19 mouse cellular contexts compared by ENCODE assay signal in the genomic region with DNA sequence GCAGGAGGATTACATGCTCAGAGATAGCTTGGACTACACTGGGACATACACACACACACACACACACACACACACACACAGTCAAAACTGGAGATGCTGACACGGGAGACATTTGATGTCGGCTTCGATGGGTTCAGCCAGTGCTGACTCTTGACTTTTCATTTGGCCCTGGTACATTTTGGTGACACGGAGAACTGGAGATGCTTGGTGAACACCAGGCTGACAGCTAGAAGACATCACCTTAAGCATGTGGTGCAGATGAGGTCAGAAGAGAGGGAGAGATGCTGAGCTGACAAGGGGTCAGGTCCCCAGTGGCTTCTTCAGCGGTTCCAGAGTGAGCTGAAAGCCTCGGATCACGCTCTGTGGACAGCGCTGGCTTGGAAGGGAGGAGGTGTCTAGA. TPM values are rescaled to one million over a fixed set of nuclear protein-coding genes. Genes with fewer than 3 reads are reported as not detected.
A peak's percentile ranks its signal among the peaks of the same experiment; 100 is the strongest.
DNase-seq lines count a peak whose midpoint lies in the region; TF ChIP-seq lines count a peak whose summit lies in the region.
"Had no signal": no experiment of that assay in that cellular context is flagged by ENCODE, and none has a peak within 500 bp of the region (broad histone marks: within the 10 kb centered on the region; RNA-seq: fewer than 3 reads in every experiment).

No protein-coding gene starts in this region.

- H3K27ac ChIP-seq in gastrocnemius, adult 2 months: peak overlapping the region; percentile 91
- H3K27ac ChIP-seq: embryonic facial prominence, embryonic 10.5 days; embryonic facial prominence, embryonic 12.5 days; forebrain, embryonic 13.5 days; forebrain, embryonic 15.5 days had no signal

- intact Hi-C loops in gastrocnemius, adult 2 months (cut with DNase I): no loop called here

- DNase-seq in gastrocnemius, adult 2 months: peak; percentile 66
- DNase-seq in gastrocnemius, postnatal 10 days: no peak
- DNase-seq in heart, adult 11 months: peak; percentile 81
- DNase-seq in heart, adult 9 months (ENCODE audit: low spot score in 2 of 2): no peak
- DNase-seq in adrenal gland, postnatal 36 days: no peak
- DNase-seq: adrenal gland, adult 2 months; adrenal gland, postnatal 10 days; adrenal gland, postnatal 25 days; cerebellum, adult 11-12 months; cerebellum, adult 2 months; cerebellum, adult 9-10 months; cerebellum, postnatal 10 days; cerebellum, postnatal 25 days; forebrain, postnatal 0 days had no signal

- H3K4me3 ChIP-seq in gastrocnemius, adult 2 months: no peak overlapping the region
- H3K4me3 ChIP-seq: embryonic facial prominence, embryonic 10.5 days; embryonic facial prominence, embryonic 12.5 days; forebrain, embryonic 13.5 days; forebrain, embryonic 15.5 days had no signal

- no peak for TF ChIP-seq CTCF in gastrocnemius, adult 2 months (IDR thresholded peaks at IDR 0.05)

RNA-seq across cellular contexts. Expression of a gene that starts 10.5 kb away (rescaled TPM):
- not detected for total RNA-seq in gastrocnemius, adult 2 months (2021)
- total RNA-seq in gastrocnemius, postnatal 10 days (2021): not detected
- not detected for total RNA-seq in adrenal gland, postnatal 36 days (2021)
- total RNA-seq: adrenal gland, adult 2 months; adrenal gland, postnatal 10 days; adrenal gland, postnatal 25 days; forebrain, postnatal 0 days; MEL had no signal

RNA-seq across cellular contexts. Expression of a gene that starts 12.4 kb away (rescaled TPM):
- 10 to 100 TPM; 14.1 to 14.3 TPM for total RNA-seq in gastrocnemius, adult 2 months (2021)
- total RNA-seq in gastrocnemius, postnatal 10 days (2021): under 1 TPM; 0.45 to 0.82 TPM
- under 1 TPM; 0.30 to 0.33 TPM for total RNA-seq in adrenal gland, postnatal 36 days (2021)
- total RNA-seq: MEL had no signal

RNA-seq across cellular contexts. Expression of a gene that starts 18.0 kb away (rescaled TPM):
- total RNA-seq in gastrocnemius, adult 2 months (2021): 1 to 10 TPM; 5.2 to 6.6 TPM
- 1 to 10 TPM; 3.6 to 4.4 TPM for total RNA-seq in gastrocnemius, postnatal 10 days (2021)
- 10 to 100 TPM; 11.4 to 12.5 TPM for total RNA-seq in adrenal gland, postnatal 36 days (2021)

RNA-seq across cellular contexts. Expression of a gene that starts 43.1 kb away (rescaled TPM):
- 10 to 100 TPM; 96.5 to 98.7 TPM for total RNA-seq in gastrocnemius, adult 2 months (2021)
- 10 to 100 TPM; 69.8 to 78.6 TPM for total RNA-seq in gastrocnemius, postnatal 10 days (2021)
- total RNA-seq in adrenal gland, postnatal 36 days (2021): 10 to 100 TPM in 1 of 2 experiments, 1 to 10 TPM in 1; 9.7 to 15.6 TPM
- total RNA-seq: MEL had no signal

RNA-seq across cellular contexts. Expression of a gene that starts 48.0 kb away (rescaled TPM):
- not detected for total RNA-seq in gastrocnemius, adult 2 months (2021)
- not detected for total RNA-seq in gastrocnemius, postnatal 10 days (2021)
- under 1 TPM in 1 of 2 experiments, not detected in 1; 0.10 TPM for total RNA-seq in adrenal gland, postnatal 36 days (2021)
- total RNA-seq: adrenal gland, postnatal 10 days; forebrain, postnatal 0 days had no signal

Comparison
In these comparisons a context has a peak if more than half of its experiments do, and no peak if none do; other contexts are left out.
1. DNase-seq: peak in gastrocnemius, adult 2 months (single experiment) and heart, adult 11 months (single experiment); none in gastrocnemius, postnatal 10 days (single experiment), heart, adult 9 months (0 of 2) and adrenal gland, postnatal 36 days (0 of 2).
2. RNA of a gene that starts 12.4 kb away (total RNA-seq): 14.1 to 14.3 TPM in gastrocnemius, adult 2 months; 0.45 to 0.82 TPM in gastrocnemius, postnatal 10 days and 0.30 to 0.33 TPM in adrenal gland, postnatal 36 days; every median in the first group is over 4 times any median in the second.